Mouse (Mus musculus) retina, adult 2 months (tissue): ENCODE results near the gene Gm28539.
"Not testable (repeated sequence)": the region's sequence is repeated elsewhere in the genome, so short reads cannot be mapped to it uniquely, and the experiment has no call there.

Experiments used
- DNase-seq: peaks from one replicate; pipeline ENCODE4 v3.0.0-alpha.2; 2012; ENCODE audit warnings: low read depth, low spot score

Gm28539 gene

GRCm38 (mm10) chr16:18955070-18955469 is 118.7 kb downstream of the Gm28539 start:
- no peak for DNase-seq

DNA sequence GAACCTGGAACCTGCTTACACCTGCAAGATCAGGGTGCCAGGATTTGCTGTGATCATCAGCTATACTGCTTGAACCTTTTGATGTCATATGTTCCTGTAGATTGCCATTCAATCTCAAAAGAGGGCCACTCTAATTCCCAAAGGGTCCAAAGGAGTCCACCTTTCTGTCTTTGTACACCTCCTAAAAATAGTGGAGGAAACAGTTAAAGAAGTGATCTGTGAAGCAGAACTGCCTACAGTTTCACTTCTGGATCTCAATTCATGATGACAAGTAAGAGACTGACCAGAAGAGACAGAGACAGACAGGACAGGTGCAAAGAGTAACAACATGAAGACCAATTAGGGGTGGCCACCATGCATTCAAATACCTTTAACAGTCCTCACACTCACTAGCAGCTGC is 127.1 kb downstream of the Gm28539 start:
- DNase-seq, result no peak

DNA sequence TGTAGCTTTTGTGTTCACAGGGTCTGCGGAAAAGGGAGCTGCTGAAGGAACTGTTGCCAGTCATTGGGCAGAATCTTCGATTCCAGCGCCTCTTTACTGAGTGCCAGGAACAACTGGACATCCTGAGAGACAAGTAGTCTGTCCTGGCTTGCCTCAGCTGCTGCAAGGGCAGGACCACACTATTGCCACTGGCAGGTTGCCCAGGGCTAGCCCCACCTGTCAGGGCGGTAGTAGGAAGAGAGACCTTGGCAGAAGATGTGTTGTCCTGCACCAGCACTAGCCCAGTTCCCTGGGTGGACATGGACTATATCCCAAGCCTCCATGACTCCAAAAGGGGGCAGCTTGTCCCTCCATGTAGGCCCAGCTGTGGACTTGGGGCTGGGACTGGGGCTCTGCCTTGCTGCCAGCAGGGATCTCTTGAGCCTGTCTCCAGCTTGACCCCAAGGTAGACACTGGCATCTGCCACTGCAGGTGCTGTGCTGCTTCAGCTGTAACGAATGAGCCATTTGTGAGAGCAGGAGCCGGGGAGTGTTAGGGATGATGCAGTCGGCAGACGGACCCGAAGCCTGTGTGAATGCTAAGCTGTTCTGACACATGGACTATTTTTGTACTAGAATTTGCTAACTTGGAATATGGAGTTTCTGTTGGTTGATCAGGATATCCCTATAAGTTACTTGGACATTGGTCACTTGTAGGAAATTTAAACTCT is 133.2 kb downstream of the Gm28539 start:
- no peak for DNase-seq

- no peak for DNase-seq
Measured at GRCm38 (mm10) chr16:18970837-18971236, 134.5 kb downstream of the Gm28539 start.

- DNase-seq, result not testable (repeated sequence)
Measured at GRCm38 (mm10) chr16:18975665-18976064, 139.3 kb downstream of the Gm28539 start.

- DNase-seq, result no peak
Measured at GRCm38 (mm10) chr16:18976315-18976714, 139.9 kb downstream of the Gm28539 start.

GRCm38 (mm10) chr16:18986381-18986780 is 150.0 kb downstream of the Gm28539 start:
- DNase-seq, result no peak

DNA sequence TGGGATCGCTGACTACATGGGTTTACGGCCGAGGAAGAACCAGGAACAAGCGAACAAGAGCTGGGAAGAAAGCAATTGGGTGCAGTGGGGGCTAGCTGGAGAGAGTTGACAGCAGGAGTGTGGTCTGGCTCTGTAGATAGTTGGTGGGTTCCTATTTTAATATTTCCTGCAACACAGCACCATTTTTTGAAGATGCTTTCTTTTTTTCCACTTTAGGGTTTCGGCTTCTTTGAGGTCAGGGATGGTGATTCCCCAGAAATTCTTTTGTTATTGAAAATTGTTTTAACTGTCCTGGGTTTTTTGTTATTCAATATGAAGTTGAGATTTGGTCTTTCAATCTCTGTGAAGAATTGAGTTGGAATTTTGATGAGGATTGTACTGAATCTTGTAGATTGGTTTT is 150.5 kb downstream of the Gm28539 start:
- DNase-seq, result no peak

- not testable (repeated sequence) for DNase-seq
Measured at GRCm38 (mm10) chr16:19002610-19003389, 166.4 kb downstream of the Gm28539 start.

DNA sequence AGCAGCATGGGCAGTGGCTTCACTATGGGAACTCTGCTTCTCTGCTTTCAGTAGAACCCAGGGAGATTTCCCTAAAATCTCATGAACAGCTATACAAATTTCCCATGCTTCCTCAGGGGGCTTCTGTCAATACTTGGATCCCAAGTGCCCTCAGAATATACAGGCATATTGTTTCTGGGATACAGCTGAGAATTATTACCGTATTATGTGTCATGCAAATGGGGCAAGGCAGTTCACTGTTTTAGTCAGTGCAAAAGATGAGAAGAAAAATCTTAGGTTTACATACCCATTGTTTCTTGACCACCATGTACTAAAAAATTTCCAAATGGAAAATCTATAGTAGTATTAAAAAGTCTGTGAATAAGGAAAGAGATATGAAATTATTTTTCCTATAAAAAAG is 167.4 kb downstream of the Gm28539 start:
- DNase-seq, result no peak

DNA sequence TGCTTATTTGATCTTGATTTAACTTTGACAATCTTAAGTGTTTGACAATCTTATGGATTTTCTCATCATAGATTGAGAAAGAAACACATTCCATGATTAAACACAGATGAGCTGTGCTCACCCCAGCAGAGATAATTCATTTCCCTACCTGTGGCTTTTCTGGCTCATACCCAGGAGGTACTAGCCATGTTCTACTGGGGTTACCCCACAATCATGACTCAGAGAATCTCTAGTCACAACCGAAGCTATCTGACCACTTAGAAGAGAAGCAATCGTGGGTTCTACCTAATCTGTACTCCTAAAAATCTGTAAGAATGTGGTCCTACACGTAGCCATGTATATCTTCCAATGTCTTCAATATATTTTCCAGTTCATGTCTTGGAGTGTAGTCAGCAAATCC is 168.9 kb downstream of the Gm28539 start:
- no peak for DNase-seq
